Mouse (Mus musculus): ENCODE data around the gene Fau. TPM values are rescaled to one million over a fixed set of nuclear protein-coding genes. Genes with fewer than 3 reads are reported as not detected.
A peak's percentile ranks its signal among the peaks of the same experiment; 100 is the strongest.

Fau gene
- total and polyA plus RNA-seq, 2 experiments from 2014 or later, result 494 to 625 TPM

- ATAC-seq (ENCODE audit: low FRiP score) (no peak), DNase-seq (ENCODE audit: low spot score) (no peak)
- TF ChIP-seq CTCF (IDR thresholded peaks at IDR 0.05), result no peak
- WGBS, result 94% methylated on average over 19 of the region's 19 CpGs
- no peak overlapping the region for H3K27ac ChIP-seq (ENCODE audit: low read depth, low read length)
- H3K9me3 ChIP-seq (ENCODE audit: low read length), result no peaks in the 10 kb centered on the region
- H3K9ac ChIP-seq (replicated peaks; ENCODE audit: low read length, poor library complexity, severe bottlenecking), result no peak overlapping the region
- peaks cover 32% of the 10 kb centered on the region for H3K36me3 ChIP-seq (ENCODE audit: insufficient read depth, low read length)
- H3K27me3 ChIP-seq (ENCODE audit: insufficient read depth, low read length), result no peaks in the 10 kb centered on the region
- H3K4me1 ChIP-seq (ENCODE audit: insufficient read depth, low read length), result peaks cover 7% of the 10 kb centered on the region
- no peak overlapping the region for H3K4me3 ChIP-seq (ENCODE audit: low read depth, low read length)
- no peak overlapping the region for H3K4me2 ChIP-seq (ENCODE audit: low read depth, low read length, poor library complexity, severe bottlenecking)
Observed at GRCm38 (mm10) chr19:6071261-6071660, 13.6 kb downstream of the Fau start.

DNA sequence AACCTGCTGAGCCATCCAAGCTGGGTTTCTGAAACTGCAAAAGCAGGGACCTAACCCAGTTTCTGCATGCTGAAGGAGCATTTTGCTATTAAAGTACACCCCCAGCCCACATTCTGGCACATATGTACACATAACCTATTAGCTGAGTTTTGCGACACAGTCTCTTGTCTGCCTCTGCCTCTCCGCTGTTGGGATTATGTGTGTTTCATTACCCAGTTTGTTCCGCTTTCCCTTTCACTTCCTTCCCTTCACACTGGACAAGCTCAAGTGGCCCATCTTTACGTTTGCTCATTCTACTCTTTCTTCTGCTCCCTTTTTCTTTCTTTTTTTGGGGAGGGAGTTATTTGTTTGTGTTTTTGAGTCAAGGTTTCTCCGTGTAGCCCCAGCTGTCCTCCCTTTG lies 16.2 kb downstream of the Fau start:
- H3K9ac ChIP-seq (replicated peaks; ENCODE audit: low read length, poor library complexity, severe bottlenecking), result no peak overlapping the region
- no peaks in the 10 kb centered on the region for H3K27me3 ChIP-seq (ENCODE audit: insufficient read depth, low read length)
- DNase-seq (ENCODE audit: low spot score) (no peak), ATAC-seq (ENCODE audit: low FRiP score) (no peak)
- H3K9me3 ChIP-seq (ENCODE audit: low read length), result no peaks in the 10 kb centered on the region
- 93% methylated on average over 5 of the region's 5 CpGs for WGBS
- no peak overlapping the region for H3K4me3 ChIP-seq (ENCODE audit: low read depth, low read length)
- H3K4me2 ChIP-seq (ENCODE audit: low read depth, low read length, poor library complexity, severe bottlenecking), result no peak overlapping the region
- no peak overlapping the region for H3K27ac ChIP-seq (ENCODE audit: low read depth, low read length)
- TF ChIP-seq CTCF (IDR thresholded peaks at IDR 0.05), result no peak
- peaks cover 7% of the 10 kb centered on the region for H3K4me1 ChIP-seq (ENCODE audit: insufficient read depth, low read length)
- peaks cover 30% of the 10 kb centered on the region for H3K36me3 ChIP-seq (ENCODE audit: insufficient read depth, low read length)

GRCm38 (mm10) chr19:6076564-6077393 lies 19.1 kb downstream of the Fau start, which contains the start of gene Vps51:
Gene Vps51, minus strand, starts transcription at chr19:6077231.
- Histone ChIP-seq H3K36me3 (ENCODE audit: insufficient read depth, low read length) (peaks cover 25% of the 10 kb centered on the region), H3K27me3 (ENCODE audit: insufficient read depth, low read length) (no peaks in the 10 kb centered on the region), H3K9me3 (ENCODE audit: low read length) (no peaks in the 10 kb centered on the region), H3K4me1 (ENCODE audit: insufficient read depth, low read length) (peaks cover 7% of the 10 kb centered on the region), H3K4me3 (ENCODE audit: low read depth, low read length) (peak within 1 kb of the TSS; percentile 64), H3K9ac (replicated peaks; ENCODE audit: low read length, poor library complexity, severe bottlenecking) (peak within 1 kb of the TSS; percentile 72), H3K27ac (ENCODE audit: low read depth, low read length) (peak within 1 kb of the TSS; percentile 84), H3K4me2 (ENCODE audit: low read depth, low read length, poor library complexity, severe bottlenecking) (peak within 1 kb of the TSS; percentile 89)
- TF ChIP-seq CTCF (IDR thresholded peaks at IDR 0.05), result no peak
- WGBS, result 2% methylated on average over 33 of the region's 33 CpGs
- ATAC-seq (ENCODE audit: low FRiP score) (peak; percentile 86), DNase-seq (ENCODE audit: low spot score) (peak; percentile 96)

DNA sequence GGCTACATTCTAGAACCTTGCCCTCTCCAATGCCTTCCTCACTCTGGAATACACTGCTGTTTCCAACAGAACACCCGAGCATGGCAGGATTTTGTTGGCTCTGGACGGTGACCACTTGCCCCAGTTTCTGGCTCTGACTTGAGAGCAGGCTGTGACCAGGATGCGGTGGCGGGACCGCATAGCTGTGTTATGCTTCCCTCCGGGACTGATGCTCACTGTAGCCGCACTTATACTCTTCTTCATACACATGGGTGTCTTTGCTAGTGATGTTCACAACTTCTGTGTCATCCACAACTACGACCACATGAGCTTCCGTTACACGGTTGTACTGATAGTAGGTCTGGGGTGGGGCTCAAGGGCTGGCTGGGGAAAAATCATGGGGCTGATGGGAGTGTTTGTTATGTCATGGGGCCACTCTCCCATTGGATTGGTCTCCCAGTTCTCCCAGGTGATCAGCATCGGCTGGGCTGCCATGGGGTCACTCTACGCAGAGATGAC lies 22.4 kb downstream of the Fau start, which contains the start of gene Tmem262:
TSS of gene Tmem262 (plus strand) at position 51 of the 498 bp plus-strand sequence.
- Histone ChIP-seq H3K4me2 (ENCODE audit: low read depth, low read length, poor library complexity, severe bottlenecking) (no peak within 1 kb of the TSS), H3K4me3 (ENCODE audit: low read depth, low read length) (no peak within 1 kb of the TSS), H3K9me3 (ENCODE audit: low read length) (no peaks in the 10 kb centered on the region), H3K27me3 (ENCODE audit: insufficient read depth, low read length) (no peaks in the 10 kb centered on the region), H3K27ac (ENCODE audit: low read depth, low read length) (no peak within 1 kb of the TSS), H3K9ac (replicated peaks; ENCODE audit: low read length, poor library complexity, severe bottlenecking) (no peak within 1 kb of the TSS), H3K36me3 (ENCODE audit: insufficient read depth, low read length) (peaks cover 24% of the 10 kb centered on the region), H3K4me1 (ENCODE audit: insufficient read depth, low read length) (peaks cover 13% of the 10 kb centered on the region)
- ATAC-seq (ENCODE audit: low FRiP score), result no peak
- TF ChIP-seq CTCF (IDR thresholded peaks at IDR 0.05), result no peak
- 92% methylated on average over 12 of the region's 12 CpGs for WGBS
- no peak for DNase-seq (ENCODE audit: low spot score)

DNA sequence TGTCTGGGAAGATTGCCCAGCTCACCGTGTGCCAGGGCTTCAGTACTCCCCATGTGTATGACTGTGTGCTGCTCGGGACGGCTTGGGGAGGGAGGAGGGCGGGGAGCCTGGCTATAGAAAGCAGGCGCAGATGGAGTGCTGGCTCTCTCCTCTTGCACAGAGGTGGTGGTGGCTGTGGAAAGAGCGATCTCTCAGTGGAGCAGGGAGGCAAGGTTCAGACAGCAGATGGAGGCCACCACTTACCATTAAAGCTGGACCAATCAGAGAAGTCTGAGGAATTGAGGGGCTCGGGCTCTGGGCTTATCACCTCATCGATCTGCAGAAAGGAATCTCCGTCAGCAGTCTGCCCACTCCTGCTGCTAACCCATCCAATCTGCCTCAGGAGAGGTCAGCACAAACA lies 24.5 kb downstream of the Fau start, which contains the start of gene Gm28374:
TSS of gene Gm28374 (minus strand) at position 101 of the 400 bp plus-strand sequence.
- 92% methylated on average over 9 of the region's 9 CpGs for WGBS

More for the DNA sequence above, 24.5 kb downstream of the Fau start, which contains the start of gene Gm28374:
- DNase-seq (ENCODE audit: low spot score) (no peak), ATAC-seq (ENCODE audit: low FRiP score) (no peak)
- Histone ChIP-seq H3K4me1 (ENCODE audit: insufficient read depth, low read length) (peaks cover 7% of the 10 kb centered on the region; the same call in 1 of the 2 replicates), H3K4me2 (ENCODE audit: low read depth, low read length, poor library complexity, severe bottlenecking) (no peak within 1 kb of the TSS), H3K9me3 (ENCODE audit: low read length) (no peaks in the 10 kb centered on the region), H3K4me3 (ENCODE audit: low read depth, low read length) (no peak within 1 kb of the TSS), H3K9ac (replicated peaks; ENCODE audit: low read length, poor library complexity, severe bottlenecking) (no peak within 1 kb of the TSS), H3K27ac (ENCODE audit: low read depth, low read length) (no peak within 1 kb of the TSS), H3K27me3 (ENCODE audit: insufficient read depth, low read length) (no peaks in the 10 kb centered on the region), H3K36me3 (ENCODE audit: insufficient read depth, low read length) (peaks cover 24% of the 10 kb centered on the region)
- TF ChIP-seq CTCF (IDR thresholded peaks at IDR 0.05), result no peak

Data from midbrain, postnatal 0 days (tissue).